Mouse (Mus musculus) forebrain, embryonic 13.5 days (tissue): ENCODE measurements at regions not wholly inside any gene's neighbourhood (a gene's known extent, or its start where the extent isn't known, plus 50 kb on each side); places are given as distances from the start of the nearest gene placed in this dataset.
A peak's percentile ranks its signal among the peaks of the same experiment; 100 is the strongest.

Experiments
- ATAC-seq: fragments of 200-750 bp; cut with Nextera tagmentation; 2 replicates; pipeline ENCODE4 v1.8.0; 2017
- H3K27ac ChIP-seq: fragments of 300-500 bp; sonication (generic); 2 replicates; pipeline ENCODE4 v1.5.1; 2015; ENCODE audit warnings: inconsistent platforms, mild to moderate bottlenecking, moderate library complexity
- H3K27me3 ChIP-seq: fragments of 300-500 bp; sonication (generic); 2 replicates; pipeline ENCODE4 v1.6.1; 2015; ENCODE audit warnings: mild to moderate bottlenecking, inconsistent platforms
- H3K36me3 ChIP-seq: fragments of 300-500 bp; sonication (generic); 2 replicates; pipeline ENCODE4 v1.6.1; 2015; ENCODE audit warnings: mild to moderate bottlenecking, inconsistent platforms; ENCODE audit not compliant: poor library complexity, severe bottlenecking
- H3K4me1 ChIP-seq: fragments of 300-500 bp; sonication (generic); 2 replicates; pipeline ENCODE4 v1.6.1; 2015; ENCODE audit warnings: inconsistent platforms
- H3K4me2 ChIP-seq: fragments of 300-500 bp; sonication (generic); 2 replicates; pipeline ENCODE4 v1.6.1; 2015; ENCODE audit warnings: inconsistent platforms, mild to moderate bottlenecking, moderate library complexity
- H3K4me3 ChIP-seq: fragments of 300-500 bp; sonication (generic); 2 replicates; pipeline ENCODE4 v1.5.1; 2015; ENCODE audit warnings: mild to moderate bottlenecking, inconsistent platforms
- H3K9ac ChIP-seq: fragments of 300-500 bp; sonication (generic); 2 replicates; pipeline ENCODE4 v1.6.1; 2015; ENCODE audit warnings: mild to moderate bottlenecking, inconsistent platforms
- H3K9me3 ChIP-seq: fragments of 300-500 bp; sonication (generic); replicated peaks from 2 replicates; pipeline ENCODE4 v1.6.1; 2016; ENCODE audit warnings: inconsistent platforms
- WGBS: fragments of 180-500 bp; shearing (Covaris S2); methylation state at CpG from one replicate; pipeline ENCODE4 v1.1.7; 2015; 5-methylcytosine and 5-hydroxymethylcytosine counted together

DNA sequence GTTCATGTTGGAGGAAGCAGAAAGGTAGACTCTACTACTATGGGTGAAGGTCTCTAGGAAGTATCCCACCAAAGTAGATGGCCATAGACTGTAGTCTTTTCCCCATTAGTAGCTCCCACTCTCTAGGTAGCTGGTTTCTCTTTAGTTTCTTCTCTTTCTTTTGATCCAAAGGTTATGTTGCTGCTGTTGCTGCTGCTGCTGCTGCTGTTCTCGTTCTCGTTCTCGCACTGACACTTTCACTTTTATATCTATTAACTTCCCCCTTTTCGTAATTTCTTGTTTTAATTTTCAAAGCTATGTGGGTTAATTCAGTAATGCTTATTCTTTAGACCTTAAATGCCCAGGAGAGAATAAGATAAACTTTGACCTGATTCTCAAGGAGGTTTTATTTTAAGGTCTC lies 58.3 kb downstream of the Tmem100 start:
- no peaks in the 10 kb centered on the region for H3K9me3 ChIP-seq
- ATAC-seq: no peak
- no peaks in the 10 kb centered on the region for H3K36me3 ChIP-seq
- no peaks in the 10 kb centered on the region for H3K4me1 ChIP-seq
- no peak overlapping the region for H3K4me3 ChIP-seq
- H3K4me2 ChIP-seq: no peak overlapping the region
- no peaks in the 10 kb centered on the region for H3K27me3 ChIP-seq
- WGBS: 82% methylated on average over 4 of the region's 4 CpGs
- no peak overlapping the region for H3K27ac ChIP-seq
- H3K9ac ChIP-seq: no peak overlapping the region

DNA sequence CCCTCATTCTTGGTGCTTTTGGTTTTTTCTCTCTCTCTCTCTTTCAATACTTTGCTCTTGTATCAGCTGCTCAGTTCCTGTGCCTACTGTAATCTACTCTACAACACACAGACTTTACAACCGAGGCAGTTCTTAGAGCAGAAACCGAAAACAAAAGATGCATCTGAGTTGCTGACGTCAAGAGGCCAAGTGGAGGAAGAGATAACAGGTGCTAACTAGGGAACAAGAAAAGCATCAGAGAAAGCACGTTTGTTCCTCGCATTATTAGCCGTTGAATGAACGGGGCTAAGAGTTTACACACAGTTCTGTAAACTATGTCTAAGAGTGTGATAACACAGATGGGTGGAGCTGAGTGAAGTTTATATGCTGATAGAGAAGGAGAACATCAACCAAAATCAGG lies 63.9 kb downstream of the Tmem100 start:
- Histone ChIP-seq H3K4me1 (no peaks in the 10 kb centered on the region), H3K9ac (no peak overlapping the region), H3K27me3 (no peaks in the 10 kb centered on the region), H3K27ac (no peak overlapping the region), H3K9me3 (no peaks in the 10 kb centered on the region), H3K4me3 (no peak overlapping the region), H3K4me2 (no peak overlapping the region), H3K36me3 (no peaks in the 10 kb centered on the region)
- no peak for ATAC-seq
- WGBS: 81% methylated on average over 7 of the region's 7 CpGs

DNA sequence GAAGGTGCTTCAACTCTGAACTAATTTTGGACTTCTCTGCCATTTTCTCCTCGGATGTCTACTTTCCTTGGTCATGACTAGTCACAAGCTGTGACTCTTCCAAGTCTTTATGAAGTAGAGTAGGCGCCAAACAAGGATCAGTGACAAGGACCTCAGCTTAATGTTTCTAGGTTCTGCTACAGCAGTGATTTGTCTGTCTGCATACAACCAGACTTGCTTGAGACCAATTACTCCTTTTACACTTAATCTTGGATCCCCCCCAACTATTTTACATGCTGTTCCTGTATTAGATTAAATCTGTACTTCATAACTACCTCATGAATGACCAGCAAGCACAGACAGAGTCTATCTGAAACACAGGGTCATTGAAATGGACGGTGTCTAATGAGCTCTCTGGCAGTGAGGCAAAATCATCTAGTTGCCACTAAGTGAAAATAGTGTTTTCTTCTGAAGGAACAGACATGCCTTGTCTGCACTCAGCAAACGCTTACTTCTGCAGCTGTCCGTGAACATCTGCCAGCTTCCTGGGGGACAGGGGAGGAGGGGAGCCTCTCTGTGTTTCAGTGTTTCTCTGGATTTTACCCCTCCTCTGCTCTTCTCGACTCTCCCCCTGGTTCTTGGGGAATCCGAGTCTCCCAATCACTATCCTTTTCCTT lies 64.7 kb downstream of the Tmem100 start:
- Histone ChIP-seq H3K9me3 (no peaks in the 10 kb centered on the region), H3K4me3 (no peak overlapping the region), H3K4me1 (no peaks in the 10 kb centered on the region), H3K27me3 (no peaks in the 10 kb centered on the region), H3K36me3 (no peaks in the 10 kb centered on the region), H3K9ac (no peak overlapping the region), H3K4me2 (no peak overlapping the region), H3K27ac (no peak overlapping the region)
- WGBS: 86% methylated on average over 7 of the region's 7 CpGs
- ATAC-seq: no peak

GRCm38 (mm10) chr11:90098471-90098870 lies 68.3 kb downstream of the Tmem100 start:
- Histone ChIP-seq H3K4me3 (no peak overlapping the region), H3K4me2 (no peak overlapping the region), H3K9ac (no peak overlapping the region), H3K36me3 (no peaks in the 10 kb centered on the region), H3K27me3 (no peaks in the 10 kb centered on the region), H3K9me3 (no peaks in the 10 kb centered on the region), H3K4me1 (no peaks in the 10 kb centered on the region), H3K27ac (no peak overlapping the region)
- no peak for ATAC-seq
- WGBS: 68% methylated on average over 7 of the region's 7 CpGs

- H3K36me3 ChIP-seq: no peaks in the 10 kb centered on the region
- H3K4me1 ChIP-seq: no peaks in the 10 kb centered on the region
- no peak overlapping the region for H3K4me2 ChIP-seq
- no peak overlapping the region for H3K4me3 ChIP-seq
- H3K27me3 ChIP-seq: no peaks in the 10 kb centered on the region
- no peak for ATAC-seq
- no peaks in the 10 kb centered on the region for H3K9me3 ChIP-seq
- no peak overlapping the region for H3K9ac ChIP-seq
- no peak overlapping the region for H3K27ac ChIP-seq
- WGBS: 59% methylated on average over 1 of the region's 1 CpGs
Observed at GRCm38 (mm10) chr11:90099178-90099577, 69.0 kb downstream of the Tmem100 start.

DNA sequence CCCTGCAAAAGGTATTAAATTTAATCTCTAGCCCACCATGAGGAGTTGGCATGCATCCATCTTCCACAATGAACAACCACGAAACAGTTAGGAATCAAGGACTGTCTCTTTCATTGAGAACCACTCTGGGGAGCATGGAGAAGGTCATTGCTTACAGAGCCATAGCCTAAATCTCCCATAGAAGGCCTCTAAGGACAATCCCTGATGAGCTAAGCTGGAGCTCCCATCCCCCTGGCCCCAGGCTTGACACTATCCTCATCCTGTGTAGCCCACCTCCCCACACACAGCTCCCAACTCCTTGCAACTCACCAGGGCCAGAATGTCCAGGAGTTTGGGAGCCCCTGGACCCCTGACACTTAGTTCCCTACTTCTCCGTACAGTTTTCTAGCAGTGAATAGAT lies 70.0 kb downstream of the Tmem100 start:
- Histone ChIP-seq H3K27ac (no peak overlapping the region), H3K36me3 (no peaks in the 10 kb centered on the region), H3K4me1 (no peaks in the 10 kb centered on the region), H3K9ac (no peak overlapping the region), H3K4me3 (no peak overlapping the region), H3K9me3 (no peaks in the 10 kb centered on the region), H3K27me3 (no peaks in the 10 kb centered on the region), H3K4me2 (no peak overlapping the region)
- ATAC-seq: no peak
- WGBS: 75% methylated on average over 2 of the region's 2 CpGs

- no peaks in the 10 kb centered on the region for H3K9me3 ChIP-seq
- no peaks in the 10 kb centered on the region for H3K4me1 ChIP-seq
- no peak for ATAC-seq
- no peaks in the 10 kb centered on the region for H3K27me3 ChIP-seq
- WGBS: 90% methylated on average over 8 of the region's 8 CpGs
- no peak overlapping the region for H3K4me2 ChIP-seq
- no peaks in the 10 kb centered on the region for H3K36me3 ChIP-seq
- no peak overlapping the region for H3K4me3 ChIP-seq
- H3K9ac ChIP-seq: no peak overlapping the region
- H3K27ac ChIP-seq: no peak overlapping the region
Observed at GRCm38 (mm10) chr11:90101284-90101683, 71.1 kb downstream of the Tmem100 start.

- 65% methylated on average over 12 of the region's 12 CpGs for WGBS
- Histone ChIP-seq H3K36me3 (no peaks in the 10 kb centered on the region), H3K4me3 (no peak overlapping the region), H3K4me2 (no peak overlapping the region), H3K9me3 (no peaks in the 10 kb centered on the region), H3K4me1 (peaks cover 14% of the 10 kb centered on the region), H3K9ac (no peak overlapping the region), H3K27me3 (no peaks in the 10 kb centered on the region), H3K27ac (no peak overlapping the region)
- no peak for ATAC-seq
Observed at GRCm38 (mm10) chr11:90106063-90106798, 76.1 kb downstream of the Tmem100 start.

GRCm38 (mm10) chr11:90109681-90110111 lies 77.8 kb upstream of the Gm45716 start:
- H3K9ac ChIP-seq: no peak overlapping the region
- peak; percentile 51; the same call in 1 of the 2 replicates for ATAC-seq
- no peaks in the 10 kb centered on the region for H3K9me3 ChIP-seq
- 3% methylated on average over 2 of the region's 2 CpGs for WGBS
- H3K27ac ChIP-seq: no peak overlapping the region
- H3K36me3 ChIP-seq: no peaks in the 10 kb centered on the region
- peaks cover 19% of the 10 kb centered on the region for H3K4me1 ChIP-seq
- H3K4me2 ChIP-seq: peak overlapping the region; percentile 26; the same call in 1 of the 2 replicates
- no peak overlapping the region for H3K4me3 ChIP-seq
- no peaks in the 10 kb centered on the region for H3K27me3 ChIP-seq

- peak overlapping the region; percentile 26; the same call in 1 of the 2 replicates for H3K4me2 ChIP-seq
- WGBS: 34% methylated on average over 3 of the region's 3 CpGs
- no peaks in the 10 kb centered on the region for H3K27me3 ChIP-seq
- no peaks in the 10 kb centered on the region for H3K36me3 ChIP-seq
- H3K9ac ChIP-seq: no peak overlapping the region
- H3K4me3 ChIP-seq: no peak overlapping the region
- H3K27ac ChIP-seq: no peak overlapping the region
- H3K9me3 ChIP-seq: no peaks in the 10 kb centered on the region
- ATAC-seq: no peak
- peaks cover 19% of the 10 kb centered on the region for H3K4me1 ChIP-seq
Observed at GRCm38 (mm10) chr11:90110170-90110569, 77.3 kb upstream of the Gm45716 start.

GRCm38 (mm10) chr11:90112174-90112573 lies 75.3 kb upstream of the Gm45716 start:
- Histone ChIP-seq H3K27ac (no peak overlapping the region), H3K9me3 (no peaks in the 10 kb centered on the region), H3K4me2 (no peak overlapping the region), H3K36me3 (no peaks in the 10 kb centered on the region), H3K4me1 (peaks cover 22% of the 10 kb centered on the region), H3K27me3 (no peaks in the 10 kb centered on the region), H3K9ac (no peak overlapping the region), H3K4me3 (no peak overlapping the region)
- WGBS: 51% methylated on average over 7 of the region's 7 CpGs
- ATAC-seq: no peak

GRCm38 (mm10) chr11:90116676-90117663 lies 70.5 kb upstream of the Gm45716 start:
- Histone ChIP-seq H3K9ac (no peak overlapping the region), H3K36me3 (no peaks in the 10 kb centered on the region), H3K9me3 (no peaks in the 10 kb centered on the region), H3K4me3 (no peak overlapping the region), H3K27me3 (no peaks in the 10 kb centered on the region), H3K4me1 (peaks cover 11% of the 10 kb centered on the region; the same call in 1 of the 2 replicates), H3K27ac (no peak overlapping the region), H3K4me2 (no peak overlapping the region)
- no peak for ATAC-seq
- WGBS: 44% methylated on average over 20 of the region's 20 CpGs
